Mouse (Mus musculus) liver, adult 2 months (tissue): ENCODE measurements at regions not wholly inside any gene's neighbourhood (a gene's known extent, or its start where the extent isn't known, plus 50 kb on each side); places are given as distances from the start of the nearest gene placed in this dataset.

ENCODE experiments used
- CTCF ChIP-seq: fragments of 200-500 bp; IDR thresholded peaks from 2 replicates; pipeline ENCODE4 v1.5.1; 2011; ENCODE audit warnings: low read depth, low read length, control low read depth
- POLR2A ChIP-seq: fragments of 200-500 bp; IDR thresholded peaks from 2 replicates; pipeline ENCODE4 v1.6.1; 2011; ENCODE audit warnings: low read length, control low read depth; ENCODE audit not compliant: insufficient read depth; ENCODE audit errors: extremely low read depth

- TF ChIP-seq POLR2A (no peak), CTCF (no peak)
Measured at GRCm38 (mm10) chr5:132724467-132724866, 181.3 kb upstream of the Auts2 start.
